Mouse (Mus musculus): ENCODE results near the gene Mtss1l.

- TF ChIP-seq CTCF (IDR thresholded peaks at IDR 0.05; ENCODE audit: low read depth, low read length) (no peak), EP300 (IDR thresholded peaks at IDR 0.05; ENCODE audit: insufficient read depth, low read depth, low read length) (no peak)
Observed at GRCm38 (mm10) chr8:110706288-110706870, 14.9 kb upstream of the Mtss1l start.
